Mouse (Mus musculus) ES-E14 (cell line): ENCODE results near the gene Abhd17c. TPM values are rescaled to one million over a fixed set of nuclear protein-coding genes. Genes with fewer than 3 reads are reported as not detected.

Source experiments
- DNase-seq: peaks from one replicate; pipeline ENCODE4 v3.0.0-alpha.2; 2013; ENCODE audit warnings: low read depth, low spot score
- H3K27ac ChIP-seq: 2 replicates; pipeline ENCODE4 v1.5.1; 2012; ENCODE audit warnings: low read depth, mild to moderate bottlenecking, low read length, moderate library complexity, mixed read lengths; ENCODE audit not compliant: poor library complexity, insufficient read depth, severe bottlenecking
- H3K36me3 ChIP-seq: 2 replicates; pipeline ENCODE4 v1.6.1; 2012; ENCODE audit warnings: mild to moderate bottlenecking, low read length, moderate library complexity, mixed read lengths; ENCODE audit not compliant: control insufficient read depth, poor library complexity, insufficient read depth, severe bottlenecking
- H3K4me1 ChIP-seq, 2 experiments: fragments of 150-350 bp in 1 of 2; sonication (generic) in 1 of 2; 2 replicates each; pipeline ENCODE4 v1.6.1; 2012; ENCODE audit warnings: low read length in 2 of 2, mild to moderate bottlenecking in 1 of 2, mixed read lengths in 1 of 2; ENCODE audit not compliant: control insufficient read depth in 2 of 2, insufficient read depth in 2 of 2, poor library complexity in 1 of 2
- H3K4me3 ChIP-seq, 2 experiments: fragments of 150-350 bp in 1 of 2; sonication (generic) in 1 of 2; 2 replicates each; pipeline ENCODE4 v1.5.1; 2012; ENCODE audit warnings: low read length in 2 of 2, low read depth in 1 of 2, mild to moderate bottlenecking in 1 of 2, mixed read lengths in 1 of 2; ENCODE audit not compliant: insufficient read depth in 1 of 2, poor library complexity in 1 of 2, severe bottlenecking in 1 of 2
- H3K9ac ChIP-seq: 2 replicates; pipeline ENCODE4 v1.6.1; 2012; ENCODE audit warnings: low read depth, mild to moderate bottlenecking, low read length, mixed read lengths; ENCODE audit not compliant: poor library complexity, insufficient read depth, severe bottlenecking
- H3K9me3 ChIP-seq: fragments of 150-350 bp; sonication (generic); 2 replicates; pipeline ENCODE4 v1.6.1; 2012; ENCODE audit warnings: low read depth, mild to moderate bottlenecking, low read length; ENCODE audit not compliant: control insufficient read depth, insufficient read depth
- CHD2 ChIP-seq: IDR thresholded peaks from 2 replicates; pipeline ENCODE4 v1.6.1; 2014; ENCODE audit warnings: mild to moderate bottlenecking, low read depth, low read length, inconsistent platforms
- HCFC1 ChIP-seq: IDR thresholded peaks from 2 replicates; pipeline ENCODE4 v1.6.1; 2012; ENCODE audit warnings: low read length, inconsistent platforms, borderline replicate concordance; ENCODE audit not compliant: insufficient read depth
- MAFK ChIP-seq: IDR thresholded peaks from 2 replicates; pipeline ENCODE4 v1.6.1; 2014; ENCODE audit warnings: mild to moderate bottlenecking, low read depth, low read length, inconsistent platforms; ENCODE audit not compliant: insufficient read depth
- ZC3H11A ChIP-seq: IDR thresholded peaks from 2 replicates; pipeline ENCODE4 v1.6.1; 2012; ENCODE audit warnings: low read depth, mild to moderate bottlenecking, inconsistent platforms, low read length, borderline replicate concordance
- ZNF384 ChIP-seq: IDR thresholded peaks from 2 replicates; pipeline ENCODE4 v1.6.1; 2012; ENCODE audit warnings: low read depth, low read length, inconsistent platforms
- in situ Hi-C, 2 experiments: fragments of 600-800 bp; cut with MboI; formaldehyde crosslinking; loops; one replicate each; pipeline ENCODE4 v1.15.1; 2025; ENCODE audit warnings: low sequenced_read_pairs in 2 of 2, inconsistent platforms in 1 of 2; ENCODE audit not compliant: unreplicated experiment in 2 of 2
- total RNA-seq: library from RNA; depleted of rRNA; stranded (reverse); fragments of 300-350 nt; gene quantifications from 2 replicates; pipeline ENCODE4 v1.2.3, GENCODE M21; 2012

Abhd17c gene
- total RNA-seq, 1 experiment: 25.8 TPM

GRCm38 (mm10) chr7:84163585-84163984 lies 11.9 kb upstream of the Abhd17c start:
- H3K4me1 ChIP-seq: no peaks in the 10 kb centered on the region
- no peak overlapping the region for H3K27ac ChIP-seq
- H3K36me3 ChIP-seq: no peaks in the 10 kb centered on the region
- in situ Hi-C loops: no loop called here
- H3K9ac ChIP-seq: no peak overlapping the region
- no peaks in the 10 kb centered on the region for H3K9me3 ChIP-seq
- no peak for DNase-seq
- no peak overlapping the region for H3K4me3 ChIP-seq
- no peak for TF ChIP-seq CHD2
- TF ChIP-seq ZC3H11A: no peak
- no peak for TF ChIP-seq HCFC1
- TF ChIP-seq MAFK: no peak
- no peak for TF ChIP-seq ZNF384

GRCm38 (mm10) chr7:84159414-84159813 lies 7.7 kb upstream of the Abhd17c start:
- Histone ChIP-seq H3K27ac (no peak overlapping the region), H3K9me3 (no peaks in the 10 kb centered on the region), H3K4me3 (no peak overlapping the region), H3K9ac (no peak overlapping the region), H3K36me3 (no peaks in the 10 kb centered on the region), H3K4me1 (no peaks in the 10 kb centered on the region)
- TF ChIP-seq ZNF384 (no peak), CHD2 (no peak), ZC3H11A (no peak), HCFC1 (no peak), MAFK (no peak)
- in situ Hi-C loops: no loop called here
- no peak for DNase-seq

DNA sequence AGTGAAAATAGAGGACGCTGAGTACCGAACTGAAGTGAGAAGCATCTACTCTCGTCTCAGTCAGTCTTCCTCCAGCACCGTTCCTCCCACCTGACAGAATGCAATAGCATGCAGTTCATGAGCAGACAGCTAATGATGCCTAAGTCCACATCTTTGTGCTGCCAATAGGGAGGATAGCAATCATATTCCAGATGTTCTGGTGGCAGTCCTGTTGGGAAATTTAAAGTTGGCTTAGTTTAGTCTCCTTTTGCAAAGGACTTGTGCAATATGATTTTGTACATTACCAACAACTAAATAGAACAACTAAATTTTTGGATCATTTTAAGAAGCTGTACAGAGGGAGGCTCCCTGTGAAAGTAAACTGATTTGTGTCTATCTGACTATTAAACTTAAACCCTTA lies 2.1 kb upstream of the Abhd17c start:
- Histone ChIP-seq H3K9me3 (no peaks in the 10 kb centered on the region), H3K36me3 (0 out of 2 replicates have a peak, but pooled peaks cover 3% of the 10 kb centered on the region), H3K4me1 (peaks cover 0 to 9% of the 10 kb centered on the region in 2 experiments; a peak in 2 of 4 replicates), H3K9ac (no peak overlapping the region), H3K27ac (no peak overlapping the region), H3K4me3 (no peak overlapping the region)
- DNase-seq: no peak
- in situ Hi-C loops: no loop called here
- TF ChIP-seq ZC3H11A (no peak), ZNF384 (no peak), HCFC1 (no peak), CHD2 (no peak), MAFK (no peak)

DNA sequence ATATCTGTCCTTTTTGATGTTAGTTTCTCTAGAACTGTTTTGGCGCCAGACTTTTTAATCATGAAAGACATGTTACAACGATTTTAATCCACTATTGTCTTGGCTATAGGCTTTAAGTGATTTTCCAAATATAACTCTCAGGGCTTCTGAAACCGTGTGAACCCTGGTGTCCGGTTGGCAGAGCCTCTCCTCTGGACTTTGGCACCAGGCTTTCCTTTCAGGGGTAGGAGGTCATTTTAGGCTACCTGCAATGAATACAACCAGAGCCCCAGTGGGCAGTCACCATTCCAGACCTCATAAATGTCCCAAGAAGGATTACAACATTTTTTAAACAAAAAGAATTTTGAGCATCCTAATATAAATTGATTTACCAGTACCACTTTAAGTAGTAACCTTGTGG lies 1.1 kb upstream of the Abhd17c start:
- no peaks in the 10 kb centered on the region for H3K9me3 ChIP-seq
- H3K4me1 ChIP-seq: peaks cover 0 to 9% of the 10 kb centered on the region in 2 experiments; a peak in 2 of 4 replicates
- 0 out of 2 replicates have a peak, but pooled peaks cover 3% of the 10 kb centered on the region for H3K36me3 ChIP-seq
- no peak overlapping the region for H3K9ac ChIP-seq
- H3K27ac ChIP-seq: no peak overlapping the region
- H3K4me3 ChIP-seq: no peak overlapping the region
- DNase-seq: no peak
- in situ Hi-C loops: no loop called here
- no peak for TF ChIP-seq MAFK
- TF ChIP-seq ZNF384: no peak
- TF ChIP-seq ZC3H11A: no peak
- TF ChIP-seq CHD2: no peak
- no peak for TF ChIP-seq HCFC1

DNA sequence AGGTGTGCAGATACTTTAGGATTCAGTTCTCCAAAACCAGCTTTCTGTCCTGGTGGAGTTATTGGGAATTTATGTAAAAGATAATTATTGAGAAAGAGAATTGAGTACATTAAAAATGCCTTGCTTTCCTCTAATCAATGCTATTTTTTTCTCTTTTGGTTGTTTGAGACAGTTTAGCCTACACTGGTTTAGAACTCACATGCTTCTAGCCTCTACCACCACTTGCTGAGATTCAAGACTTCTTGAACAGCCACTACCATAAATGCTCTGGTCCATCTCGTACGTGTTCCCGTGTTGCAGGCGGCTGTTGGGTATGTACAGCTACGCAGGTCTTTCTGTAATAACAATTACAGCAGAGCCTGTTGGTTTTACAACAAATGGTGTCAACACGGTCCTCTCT lies 681 bp upstream of the Abhd17c start:
- Histone ChIP-seq H3K27ac (no peak overlapping the region), H3K9ac (peak overlapping the region; percentile 22; the same call in 1 of the 2 replicates), H3K4me3 (peak overlapping the region in 1 of 2 experiments; percentile 80; a peak in 2 of 4 replicates), H3K4me1 (peaks cover 0 to 9% of the 10 kb centered on the region in 2 experiments; a peak in 2 of 4 replicates), H3K36me3 (0 out of 2 replicates have a peak, but pooled peaks cover 3% of the 10 kb centered on the region), H3K9me3 (no peaks in the 10 kb centered on the region)
- no peak for TF ChIP-seq HCFC1
- no peak for TF ChIP-seq MAFK
- no peak for TF ChIP-seq CHD2
- TF ChIP-seq ZNF384: no peak
- no peak for TF ChIP-seq ZC3H11A
- in situ Hi-C loops: no loop called here
- no peak for DNase-seq
